In the genomic region with DNA sequence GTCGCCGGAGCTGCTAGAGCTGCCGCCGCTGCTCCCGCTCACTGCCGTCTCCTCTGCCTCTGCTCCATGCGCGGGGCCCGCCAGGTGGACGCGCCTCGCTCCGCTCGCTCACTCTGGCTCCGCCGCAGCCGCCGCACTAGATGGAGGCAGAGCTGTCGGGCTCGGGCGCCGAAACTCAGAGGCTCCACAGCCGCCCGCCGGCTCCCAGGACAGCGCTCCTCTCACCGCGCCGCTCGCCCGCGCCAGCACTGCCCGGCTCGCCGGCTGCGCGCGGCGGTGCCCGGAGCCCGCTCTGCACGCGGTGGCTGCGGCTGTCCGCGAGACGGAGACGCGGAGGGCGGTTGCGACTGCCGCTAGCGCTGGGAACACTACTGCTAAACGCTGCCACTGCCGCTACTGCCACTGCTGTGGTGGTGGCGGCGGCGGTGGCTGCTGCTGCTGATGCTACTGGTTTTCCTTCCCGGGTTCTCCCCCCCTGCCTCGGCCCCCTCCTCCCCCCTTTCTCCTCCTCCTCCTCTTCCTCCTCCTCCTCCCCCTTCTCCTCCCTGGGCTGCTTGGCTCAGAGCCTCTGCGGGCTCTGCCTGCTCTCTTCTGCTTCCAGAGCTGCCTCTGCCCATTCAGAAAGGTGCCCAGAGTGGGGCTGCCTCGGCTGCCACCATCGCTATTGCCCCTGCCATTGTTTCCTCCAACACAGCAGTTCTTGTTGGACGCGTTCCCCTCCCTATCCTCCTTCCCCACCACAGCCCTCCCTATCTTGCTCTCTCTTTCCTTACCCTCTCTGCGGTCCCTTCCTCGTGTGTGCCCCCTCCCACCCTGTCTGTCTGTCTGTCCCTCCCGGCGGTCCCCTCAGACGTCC, we compare ENCODE assay signal across 9 mouse cellular contexts. TPM values are rescaled to one million over a fixed set of nuclear protein-coding genes. Genes with fewer than 3 reads are reported as not detected.
A peak's percentile ranks its signal among the peaks of the same experiment; 100 is the strongest.
DNase-seq lines count a peak whose midpoint lies in the region; ATAC-seq lines count a peak whose summit lies in the region.
"Had no signal": no experiment of that assay in that cellular context is flagged by ENCODE, and none has a peak within 500 bp of the region (broad histone marks: within the 10 kb centered on the region; RNA-seq: fewer than 3 reads in every experiment).

A gene (minus strand): TSS at position 450 of the 856 bp plus-strand sequence.

- intact Hi-C loops in left cerebral cortex, postnatal 36 days (cut with DNase I), result loop anchor here (5.0 kb wide), 1 partner anchor 211 kb away; a partner anchor contains a TSS

- no peaks in the 10 kb centered on the region for H3K36me3 ChIP-seq in splenic B cell, adult 2 months (ENCODE audit: control insufficient read depth, insufficient read depth, low read length, poor library complexity, severe bottlenecking)

- no peaks in the 10 kb centered on the region; the same call in 1 of the 2 replicates for H3K27me3 ChIP-seq in splenic B cell, adult 2 months (ENCODE audit: control insufficient read depth, insufficient read depth, low read length, poor library complexity, severe bottlenecking)

- DNase-seq in CD4-positive, CD25-positive, alpha-beta regulatory T cell, adult 2 months (ENCODE audit: low read depth, low spot score), result peak; percentile 11
- peak; percentile 34 to 41 for DNase-seq in cerebellum, postnatal 36 days
- peak; percentile 5 for DNase-seq in gastrocnemius, postnatal 25 days
- DNase-seq in kidney, adult 11 months, result peak; percentile 8
- DNase-seq in left cerebral cortex, postnatal 36 days (ENCODE audit: low spot score in 2 of 2), result peak in 1 of 2 experiments; percentile 52
- peak; percentile 23 for DNase-seq in mesoderm, embryonic 11.5 days (ENCODE audit: low read depth, low spot score)
- peak; percentile 14 for DNase-seq in splenic B cell, adult 2 months (ENCODE audit: low read depth, low spot score)

- no peak for ATAC-seq in CD4-positive, CD25-positive, alpha-beta regulatory T cell, adult 4 months

RNA-seq across cellular contexts. Expression of the gene that starts here (rescaled TPM):
- not detected for polyA plus RNA-seq in CD4-positive, CD25-positive, alpha-beta regulatory T cell, adult 4 months (2017; shearing (Covaris generic))
- total RNA-seq in gastrocnemius, postnatal 25 days (2021), result not detected
- 10 to 100 TPM; 25.8 to 28.6 TPM for total RNA-seq in left cerebral cortex, postnatal 36 days (2021)
- total RNA-seq: gastrocnemius, postnatal 36 days had no signal

Comparison
In these comparisons a context has a peak if more than half of its experiments do, and no peak if none do; other contexts are left out.
1. RNA of the gene that starts here (total RNA-seq): 25.8 to 28.6 TPM in left cerebral cortex, postnatal 36 days; not detected in gastrocnemius, postnatal 25 days; every median in the first group is over 10 times any median in the second.
2. Peak in DNase-seq in gastrocnemius, postnatal 25 days; RNA of the gene not detected or under 1 TPM.